30 mouse cellular contexts compared by ENCODE assay signal in the genomic region with DNA sequence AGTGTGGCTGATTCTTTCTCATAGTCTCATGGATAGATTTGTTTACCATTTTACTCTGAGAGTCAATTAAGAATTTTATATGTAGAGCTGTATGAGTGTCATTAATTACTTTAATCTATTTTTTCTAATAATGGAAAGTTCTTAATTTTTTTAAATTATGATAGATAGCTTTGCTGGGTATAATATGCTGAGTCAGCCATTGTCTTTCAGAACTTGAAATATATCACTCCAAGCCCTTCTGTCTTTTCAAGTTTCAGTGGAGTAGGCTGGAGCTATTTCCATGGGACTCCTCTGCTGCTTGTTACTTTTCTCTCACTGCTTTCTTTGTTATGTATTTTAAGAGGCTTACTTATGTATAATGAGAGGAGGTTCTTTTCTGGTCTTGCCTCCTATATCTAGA.
"Had no signal": no experiment of that assay in that cellular context is flagged by ENCODE, and none has a peak within 500 bp of the region (broad histone marks: within the 10 kb centered on the region; RNA-seq: fewer than 3 reads in every experiment).

No protein-coding gene starts in this region.

- H3K36me3 ChIP-seq: limb, embryonic 12.5 days; limb, embryonic 13.5 days; limb, embryonic 15.5 days; liver, embryonic 12.5 days; liver, embryonic 13.5 days; liver, embryonic 15.5 days; lung, embryonic 15.5 days; midbrain, embryonic 10.5 days; midbrain, embryonic 12.5 days; midbrain, embryonic 13.5 days; midbrain, embryonic 15.5 days; neural tube, embryonic 12.5 days; neural tube, embryonic 13.5 days had no signal

- H3K27ac ChIP-seq: limb, embryonic 10.5 days; limb, embryonic 12.5 days; limb, embryonic 13.5 days; limb, embryonic 15.5 days; liver, embryonic 12.5 days; liver, embryonic 13.5 days; liver, embryonic 14.5 days; liver, embryonic 15.5 days; lung, embryonic 15.5 days; macrophage; midbrain, embryonic 10.5 days; midbrain, embryonic 12.5 days; midbrain, embryonic 13.5 days; midbrain, embryonic 15.5 days; neural tube, embryonic 12.5 days; neural tube, embryonic 13.5 days had no signal

- H3K4me2 ChIP-seq: limb, embryonic 12.5 days; limb, embryonic 13.5 days; limb, embryonic 15.5 days; liver, embryonic 11.5 days; liver, embryonic 12.5 days; liver, embryonic 13.5 days; liver, embryonic 15.5 days; lung, embryonic 14.5 days; lung, embryonic 15.5 days; midbrain, embryonic 11.5 days; midbrain, embryonic 12.5 days; midbrain, embryonic 13.5 days; midbrain, embryonic 15.5 days; neural tube, embryonic 12.5 days; neural tube, embryonic 13.5 days had no signal

- DNase-seq: left cerebral cortex, postnatal 4 days; liver; liver, embryonic 13.5 days; liver, postnatal 0 days; lung, adult 18-20 months; lung, adult 2 months; lung, embryonic 14.5 days; lung, postnatal 10 days; lung, postnatal 14 days; lung, postnatal 4 days; midbrain, embryonic 14.5 days had no signal

- H3K9me3 ChIP-seq: limb, embryonic 10.5 days; limb, embryonic 12.5 days; limb, embryonic 13.5 days; limb, embryonic 15.5 days; liver, embryonic 13.5 days; liver, embryonic 15.5 days; lung, embryonic 15.5 days; megakaryocyte, embryonic 14.5 days; midbrain, embryonic 12.5 days; midbrain, embryonic 15.5 days; neural tube, embryonic 12.5 days had no signal

- H3K4me1 ChIP-seq: limb, embryonic 10.5 days; limb, embryonic 12.5 days; limb, embryonic 13.5 days; limb, embryonic 15.5 days; liver, embryonic 12.5 days; liver, embryonic 13.5 days; liver, embryonic 15.5 days; lung, embryonic 15.5 days; megakaryocyte, embryonic 14.5 days; midbrain, embryonic 10.5 days; midbrain, embryonic 12.5 days; midbrain, embryonic 13.5 days; midbrain, embryonic 15.5 days; neural tube, embryonic 12.5 days; neural tube, embryonic 13.5 days had no signal

- H3K9ac ChIP-seq: limb, embryonic 12.5 days; limb, embryonic 13.5 days; limb, embryonic 15.5 days; liver, embryonic 12.5 days; liver, embryonic 13.5 days; liver, embryonic 14.5 days; liver, embryonic 15.5 days; liver, postnatal 0 days; lung, embryonic 14.5 days; lung, embryonic 15.5 days; midbrain, embryonic 12.5 days; midbrain, embryonic 13.5 days; midbrain, embryonic 15.5 days; neural tube, embryonic 12.5 days; neural tube, embryonic 13.5 days had no signal

- H3K27me3 ChIP-seq: limb, embryonic 12.5 days; limb, embryonic 13.5 days; limb, embryonic 15.5 days; liver, embryonic 12.5 days; liver, embryonic 13.5 days; liver, embryonic 15.5 days; lung, embryonic 15.5 days; megakaryocyte, embryonic 14.5 days; midbrain, embryonic 12.5 days; midbrain, embryonic 13.5 days; midbrain, embryonic 15.5 days; neural tube, embryonic 12.5 days; neural tube, embryonic 13.5 days had no signal

- H3K4me3 ChIP-seq: limb, embryonic 10.5 days; limb, embryonic 12.5 days; limb, embryonic 13.5 days; limb, embryonic 15.5 days; liver, embryonic 12.5 days; liver, embryonic 13.5 days; liver, embryonic 15.5 days; lung, embryonic 15.5 days; megakaryocyte, embryonic 14.5 days; midbrain, embryonic 10.5 days; midbrain, embryonic 12.5 days; midbrain, embryonic 13.5 days; midbrain, embryonic 15.5 days; myocyte; neural tube, embryonic 12.5 days; neural tube, embryonic 13.5 days had no signal
